Mouse (Mus musculus): ENCODE measurements around the gene Klf5.

- TF ChIP-seq EP300 (IDR thresholded peaks at IDR 0.05) (no peak), CTCF (IDR thresholded peaks at IDR 0.05) (no peak)
Measured at GRCm38 (mm10) chr14:99324523-99324922, 26.0 kb downstream of the Klf5 start.
